Mouse (Mus musculus): ENCODE data around the gene Rmnd1. TPM values are rescaled to one million over a fixed set of nuclear protein-coding genes. Genes with fewer than 3 reads are reported as not detected.

Gene Rmnd1
- total and polyA plus RNA-seq, 3 experiments = 11.8 to 65.5 (median 49.0) TPM

DNA sequence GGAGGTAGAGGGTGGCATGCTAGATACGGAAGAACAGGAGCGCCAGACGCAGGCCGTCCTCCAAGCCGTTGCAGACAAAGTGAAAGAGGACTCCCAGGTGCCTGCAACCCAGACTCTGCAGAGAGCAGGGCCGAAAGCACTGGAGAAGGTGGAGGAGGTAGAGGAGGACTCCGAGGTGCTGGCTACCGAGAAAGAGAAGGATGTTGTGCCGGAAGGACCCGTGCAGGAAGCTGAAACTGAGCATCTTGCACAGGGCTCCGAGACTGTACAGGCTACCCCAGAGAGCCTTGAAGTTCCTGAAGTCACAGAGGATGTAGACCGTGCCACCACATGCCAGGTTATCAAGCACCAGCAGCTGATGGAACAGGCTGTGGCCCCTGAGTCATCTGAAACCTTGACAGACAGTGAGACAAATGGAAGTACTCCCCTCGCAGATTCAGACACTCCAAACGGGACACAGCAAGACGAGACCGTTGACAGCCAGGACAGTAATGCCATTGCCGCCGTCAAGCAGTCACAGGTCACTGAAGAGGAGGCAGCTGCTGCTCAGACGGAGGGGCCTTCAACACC is 76.2 kb downstream of the Rmnd1 start:
- Histone ChIP-seq H3K9me3 (replicated peaks) (no peaks in the 10 kb centered on the region), H3K4me3 (ENCODE audit: low read depth, low read length) (no peak overlapping the region), H3K4me1 (ENCODE audit: insufficient read depth, low read depth, low read length) (no peaks in the 10 kb centered on the region), H3K36me3 (replicated peaks) (no peaks in the 10 kb centered on the region), H3K27me3 (ENCODE audit: insufficient read depth, low read length) (peaks cover 16% of the 10 kb centered on the region)
- DNase-seq (ENCODE audit: low spot score) (no peak), ATAC-seq (ENCODE audit: extremely low read depth, insufficient number of reproducible peaks, low FRiP score, poor library complexity, severe bottlenecking) (no peak)
- no peak for TF ChIP-seq GATA2 (IDR thresholded peaks at IDR 0.05; ENCODE audit: borderline replicate concordance, low read depth, low read length)
- no peak for TF ChIP-seq CTCF (IDR thresholded peaks at IDR 0.05; ENCODE audit: low read depth, low read length)
- no peak for TF ChIP-seq TAL1 (conservative IDR thresholded peaks at IDR 0.05; ENCODE audit: low read depth, low read length)
- TF ChIP-seq GATA1 (IDR thresholded peaks at IDR 0.05; ENCODE audit: borderline replicate concordance, low read length) = no peak
- no peak for TF ChIP-seq POLR2AphosphoS5 (IDR thresholded peaks at IDR 0.05; ENCODE audit: insufficient replicate concordance, low read depth, low read length)

DNA sequence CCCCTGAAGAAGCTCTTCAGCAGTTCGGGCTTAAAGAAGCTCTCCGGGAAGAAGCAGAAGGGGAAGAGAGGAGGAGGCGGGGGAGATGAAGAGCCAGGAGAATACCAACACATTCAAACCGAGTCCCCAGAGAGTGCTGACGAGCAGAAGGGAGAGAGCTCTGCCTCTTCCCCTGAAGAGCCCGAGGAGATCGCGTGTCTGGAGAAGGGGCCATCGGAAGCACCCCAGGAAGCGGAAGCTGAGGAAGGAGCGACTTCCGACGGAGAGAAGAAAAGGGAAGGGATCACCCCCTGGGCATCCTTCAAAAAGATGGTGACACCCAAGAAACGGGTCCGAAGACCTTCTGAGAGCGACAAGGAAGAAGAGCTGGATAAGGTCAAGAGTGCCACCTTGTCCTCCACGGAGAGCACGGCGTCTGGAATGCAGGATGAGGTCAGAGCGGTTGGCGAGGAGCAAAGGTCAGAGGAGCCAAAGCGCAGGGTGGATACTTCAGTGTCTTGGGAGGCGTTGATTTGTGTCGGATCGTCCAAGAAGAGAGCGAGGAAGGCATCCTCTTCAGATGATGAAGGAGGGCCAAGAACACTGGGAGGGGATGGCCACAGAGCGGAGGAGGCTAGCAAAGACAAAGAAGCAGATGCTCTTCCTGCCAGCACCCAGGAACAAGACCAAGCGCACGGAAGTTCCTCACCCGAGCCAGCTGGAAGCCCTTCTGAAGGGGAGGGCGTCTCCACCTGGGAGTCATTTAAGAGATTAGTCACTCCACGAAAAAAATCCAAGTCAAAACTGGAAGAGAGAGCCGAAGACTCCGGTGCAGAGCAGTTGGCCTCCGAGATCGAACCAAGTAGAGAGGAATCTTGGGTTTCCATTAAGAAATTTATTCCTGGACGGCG is 77.6 kb downstream of the Rmnd1 start:
- DNase-seq (ENCODE audit: low spot score) (no peak), ATAC-seq (ENCODE audit: extremely low read depth, insufficient number of reproducible peaks, low FRiP score, poor library complexity, severe bottlenecking) (no peak)
- no peak overlapping the region for H3K4me3 ChIP-seq (ENCODE audit: low read depth, low read length)
- no peaks in the 10 kb centered on the region for H3K9me3 ChIP-seq (replicated peaks)
- peaks cover 16% of the 10 kb centered on the region for H3K27me3 ChIP-seq (ENCODE audit: insufficient read depth, low read length)
- TF ChIP-seq GATA2 (IDR thresholded peaks at IDR 0.05; ENCODE audit: borderline replicate concordance, low read depth, low read length) (no peak), TAL1 (conservative IDR thresholded peaks at IDR 0.05; ENCODE audit: low read depth, low read length) (no peak), POLR2AphosphoS5 (IDR thresholded peaks at IDR 0.05; ENCODE audit: insufficient replicate concordance, low read depth, low read length) (no peak), GATA1 (IDR thresholded peaks at IDR 0.05; ENCODE audit: borderline replicate concordance, low read length) (no peak), CTCF (IDR thresholded peaks at IDR 0.05; ENCODE audit: low read depth, low read length) (no peak)
- H3K36me3 ChIP-seq (replicated peaks) = no peaks in the 10 kb centered on the region
- H3K4me1 ChIP-seq (ENCODE audit: insufficient read depth, low read depth, low read length) = no peaks in the 10 kb centered on the region

Other genes with a start within 250 kb of the Rmnd1 start
- not detected in 2 replicates for gene Akap12, start 166.0 kb downstream of the Rmnd1 start, total RNA-seq (2014; fragmentation: Nextera tagmentation)
- gene Akap12, start 166.0 kb downstream of the Rmnd1 start, total RNA-seq (2017) = 0.11 and 0.12 TPM in 2 replicates
- gene Akap12, start 166.0 kb downstream of the Rmnd1 start, polyA plus RNA-seq (2012) = 0.01 TPM in 1 of 2 replicates, not detected in the other
- 16.7 and 21.5 TPM in 2 replicates for gene Zbtb2, start 44.3 kb downstream of the Rmnd1 start, total RNA-seq (2014; fragmentation: Nextera tagmentation)
- 11.8 and 11.9 TPM in 2 replicates for gene Zbtb2, start 44.3 kb downstream of the Rmnd1 start, total RNA-seq (2017)
- gene Zbtb2, start 44.3 kb downstream of the Rmnd1 start, polyA plus RNA-seq (2012) = 7.3 and 7.5 TPM in 2 replicates
- 43.2 and 50.4 TPM in 2 replicates for gene Armt1, start 79 bp upstream of the Rmnd1 start, total RNA-seq (2014; fragmentation: Nextera tagmentation)
- gene Armt1, start 79 bp upstream of the Rmnd1 start, total RNA-seq (2017) = 39.2 and 42.8 TPM in 2 replicates
- gene Armt1, start 79 bp upstream of the Rmnd1 start, polyA plus RNA-seq (2012) = 4.3 and 13.6 TPM in 2 replicates
- gene Ccdc170, start 50.1 kb upstream of the Rmnd1 start, total RNA-seq (2014; fragmentation: Nextera tagmentation) = not detected in 2 replicates
- 0.06 TPM in 1 of 2 replicates, not detected in the other for gene Ccdc170, start 50.1 kb upstream of the Rmnd1 start, total RNA-seq (2017)
- gene Ccdc170, start 50.1 kb upstream of the Rmnd1 start, polyA plus RNA-seq (2012) = not detected in 2 replicates
- gene Esr1, start 179.2 kb upstream of the Rmnd1 start, total RNA-seq (2014; fragmentation: Nextera tagmentation) = not detected in 2 replicates
- gene Esr1, start 179.2 kb upstream of the Rmnd1 start, total RNA-seq (2017) = 0.17 and 0.82 TPM in 2 replicates
- gene Esr1, start 179.2 kb upstream of the Rmnd1 start, polyA plus RNA-seq (2012) = not detected in 2 replicates

Measured in G1E (cell line).